Mouse (Mus musculus) neural tube, embryonic 15.5 days (tissue): Measurements from ENCODE around the gene Des. TPM values are rescaled to one million over a fixed set of nuclear protein-coding genes. Genes with fewer than 3 reads are reported as not detected.

Experiments used
- ATAC-seq: fragments of 200-750 bp; cut with Nextera tagmentation; 2 replicates; pipeline ENCODE4 v1.8.0; 2017; ENCODE audit warnings: mild to moderate bottlenecking, moderate TSS enrichment, moderate library complexity; ENCODE audit not compliant: low FRiP score
- H3K27ac ChIP-seq: fragments of 300-500 bp; sonication (generic); replicated peaks from 2 replicates; pipeline ENCODE4 v1.5.1; 2015; ENCODE audit warnings: mild to moderate bottlenecking, inconsistent platforms
- H3K27me3 ChIP-seq: fragments of 300-500 bp; sonication (generic); replicated peaks from 2 replicates; pipeline ENCODE4 v1.6.1; 2015; ENCODE audit warnings: inconsistent platforms
- H3K36me3 ChIP-seq: fragments of 300-500 bp; sonication (generic); 2 replicates; pipeline ENCODE4 v1.6.1; 2015; ENCODE audit warnings: inconsistent platforms
- H3K4me1 ChIP-seq: fragments of 300-500 bp; sonication (generic); 2 replicates; pipeline ENCODE4 v1.6.1; 2015; ENCODE audit warnings: inconsistent platforms
- H3K4me2 ChIP-seq: fragments of 300-500 bp; sonication (generic); 2 replicates; pipeline ENCODE4 v1.6.1; 2015; ENCODE audit warnings: inconsistent platforms, mild to moderate bottlenecking, moderate library complexity
- H3K4me3 ChIP-seq: fragments of 300-500 bp; sonication (generic); replicated peaks from 2 replicates; pipeline ENCODE4 v1.5.1; 2015; ENCODE audit warnings: mild to moderate bottlenecking, inconsistent platforms
- H3K9ac ChIP-seq: fragments of 300-500 bp; sonication (generic); replicated peaks from 2 replicates; pipeline ENCODE4 v1.6.1; 2015; ENCODE audit warnings: mild to moderate bottlenecking, inconsistent platforms
- H3K9me3 ChIP-seq: fragments of 300-500 bp; sonication (generic); replicated peaks from 2 replicates; pipeline ENCODE4 v1.6.1; 2016; ENCODE audit warnings: inconsistent platforms
- WGBS: fragments of 180-500 bp; shearing (Covaris S2); methylation state at CpG from one replicate; pipeline ENCODE4 v1.1.7; 2015; ENCODE audit warnings: mixed read lengths; 5-methylcytosine and 5-hydroxymethylcytosine counted together
- polyA plus RNA-seq: library from polyadenylated mRNA; unstranded; fragments of >200 nt; fragmentation: Nextera tagmentation; extraction: Ambion mirVana; gene quantifications from 2 replicates; pipeline ENCODE4 v1.2.1, GENCODE M21; 2015

Des gene
- polyA plus RNA-seq, 1 experiment from 2014 or later, result 10.9 TPM

- 92% methylated on average over 1 of the region's 1 CpGs for WGBS
- no peak for ATAC-seq
- no peaks in the 10 kb centered on the region for H3K27me3 ChIP-seq
Observed at GRCm38 (mm10) chr1:75331271-75331670, 28.9 kb upstream of the Des start.

GRCm38 (mm10) chr1:75336461-75336860 lies 23.7 kb upstream of the Des start:
- Histone ChIP-seq H3K9me3 (no peaks in the 10 kb centered on the region), H3K36me3 (no peaks in the 10 kb centered on the region), H3K27ac (no peak overlapping the region), H3K9ac (no peak overlapping the region), H3K27me3 (no peaks in the 10 kb centered on the region), H3K4me2 (no peak overlapping the region), H3K4me1 (peaks cover 25% of the 10 kb centered on the region), H3K4me3 (no peak overlapping the region)
- WGBS, result 65% methylated on average over 3 of the region's 3 CpGs
- no peak for ATAC-seq

More at GRCm38 (mm10) chr1:75331271-75331670, 28.9 kb upstream of the Des start:
- Histone ChIP-seq H3K4me3 (no peak overlapping the region), H3K4me1 (no peaks in the 10 kb centered on the region), H3K4me2 (no peak overlapping the region), H3K9ac (no peak overlapping the region), H3K27ac (no peak overlapping the region), H3K36me3 (no peaks in the 10 kb centered on the region), H3K9me3 (no peaks in the 10 kb centered on the region)

- H3K4me1 ChIP-seq, result peaks cover 25% of the 10 kb centered on the region
- H3K27ac ChIP-seq, result no peak overlapping the region
- H3K4me3 ChIP-seq, result no peak overlapping the region
- 55% methylated on average over 9 of the region's 9 CpGs for WGBS
- H3K9me3 ChIP-seq, result no peaks in the 10 kb centered on the region
- H3K4me2 ChIP-seq, result no peak overlapping the region
- H3K9ac ChIP-seq, result no peak overlapping the region
- H3K36me3 ChIP-seq, result no peaks in the 10 kb centered on the region
- H3K27me3 ChIP-seq, result no peaks in the 10 kb centered on the region
- no peak for ATAC-seq
Observed at GRCm38 (mm10) chr1:75337097-75337496, 23.0 kb upstream of the Des start.

GRCm38 (mm10) chr1:75338091-75338694 lies 21.9 kb upstream of the Des start:
- H3K4me2 ChIP-seq, result peak overlapping the region; percentile 25; the same call in 1 of the 2 replicates
- peaks cover 27% of the 10 kb centered on the region for H3K4me1 ChIP-seq
- ATAC-seq, result peak; percentile 25; the same call in 1 of the 2 replicates
- no peaks in the 10 kb centered on the region for H3K9me3 ChIP-seq
- no peak overlapping the region for H3K4me3 ChIP-seq
- H3K27ac ChIP-seq, result peak overlapping the region; percentile 58
- 8% methylated on average over 11 of the region's 11 CpGs for WGBS
- no peak overlapping the region for H3K9ac ChIP-seq
- no peaks in the 10 kb centered on the region for H3K36me3 ChIP-seq
- H3K27me3 ChIP-seq, result no peaks in the 10 kb centered on the region

GRCm38 (mm10) chr1:75339337-75339736 lies 20.8 kb upstream of the Des start:
- H3K27me3 ChIP-seq, result peaks cover 7% of the 10 kb centered on the region
- 0 out of 2 replicates have a peak overlapping the region, but pooled peaks have one; percentile 5 for H3K4me2 ChIP-seq
- no peak overlapping the region for H3K4me3 ChIP-seq
- H3K4me1 ChIP-seq, result peaks cover 28% of the 10 kb centered on the region
- no peaks in the 10 kb centered on the region for H3K9me3 ChIP-seq
- no peak overlapping the region for H3K9ac ChIP-seq
- ATAC-seq, result no peak
- peak overlapping the region; percentile 58 for H3K27ac ChIP-seq
- H3K36me3 ChIP-seq, result no peaks in the 10 kb centered on the region
- 19% methylated on average over 9 of the region's 9 CpGs for WGBS

GRCm38 (mm10) chr1:75340519-75340918 lies 19.6 kb upstream of the Des start:
- no peaks in the 10 kb centered on the region for H3K36me3 ChIP-seq
- no peak overlapping the region for H3K4me3 ChIP-seq
- 77% methylated on average over 2 of the region's 2 CpGs for WGBS
- no peak overlapping the region for H3K4me2 ChIP-seq
- no peak overlapping the region for H3K9ac ChIP-seq
- H3K4me1 ChIP-seq, result peaks cover 32% of the 10 kb centered on the region
- no peaks in the 10 kb centered on the region for H3K9me3 ChIP-seq
- ATAC-seq, result no peak
- no peak overlapping the region for H3K27ac ChIP-seq
- H3K27me3 ChIP-seq, result peaks cover 8% of the 10 kb centered on the region

GRCm38 (mm10) chr1:75342874-75343416 lies 17.2 kb upstream of the Des start:
- 1% methylated on average over 8 of the region's 8 CpGs for WGBS

GRCm38 (mm10) chr1:75344291-75345035 lies 15.7 kb upstream of the Des start:
- Histone ChIP-seq H3K9me3 (no peaks in the 10 kb centered on the region), H3K4me1 (peaks cover 16% of the 10 kb centered on the region), H3K4me3 (no peak overlapping the region), H3K4me2 (no peak overlapping the region), H3K27ac (no peak overlapping the region), H3K36me3 (no peaks in the 10 kb centered on the region), H3K27me3 (peaks cover 8% of the 10 kb centered on the region), H3K9ac (no peak overlapping the region)
- no peak for ATAC-seq
- WGBS, result 8% methylated on average over 15 of the region's 15 CpGs

More at GRCm38 (mm10) chr1:75342874-75343416, 17.2 kb upstream of the Des start:
- H3K4me1 ChIP-seq, result peaks cover 31% of the 10 kb centered on the region
- H3K9me3 ChIP-seq, result no peaks in the 10 kb centered on the region
- ATAC-seq, result peak; percentile 54; the same call in 1 of the 2 replicates
- H3K4me2 ChIP-seq, result 0 out of 2 replicates have a peak overlapping the region, but pooled peaks have one; percentile 9
- no peaks in the 10 kb centered on the region for H3K36me3 ChIP-seq
- no peak overlapping the region for H3K9ac ChIP-seq
- no peak overlapping the region for H3K4me3 ChIP-seq
- H3K27ac ChIP-seq, result no peak overlapping the region
- H3K27me3 ChIP-seq, result peaks cover 8% of the 10 kb centered on the region

- Histone ChIP-seq H3K27me3 (peaks cover 8% of the 10 kb centered on the region), H3K36me3 (no peaks in the 10 kb centered on the region), H3K27ac (no peak overlapping the region), H3K4me3 (no peak overlapping the region), H3K4me1 (peaks cover 11% of the 10 kb centered on the region), H3K4me2 (no peak overlapping the region), H3K9ac (no peak overlapping the region), H3K9me3 (no peaks in the 10 kb centered on the region)
- 32% methylated on average over 20 of the region's 20 CpGs for WGBS
- ATAC-seq, result no peak
Observed at GRCm38 (mm10) chr1:75345036-75345935, 14.8 kb upstream of the Des start.

- 85% methylated on average over 5 of the region's 5 CpGs for WGBS
- H3K4me2 ChIP-seq, result no peak overlapping the region
- no peaks in the 10 kb centered on the region for H3K9me3 ChIP-seq
- no peak overlapping the region for H3K4me3 ChIP-seq
- H3K36me3 ChIP-seq, result no peaks in the 10 kb centered on the region
- H3K27ac ChIP-seq, result no peak overlapping the region
- no peak for ATAC-seq
- H3K27me3 ChIP-seq, result peaks cover 8% of the 10 kb centered on the region
- H3K4me1 ChIP-seq, result peaks cover 11% of the 10 kb centered on the region
- H3K9ac ChIP-seq, result no peak overlapping the region
Observed at GRCm38 (mm10) chr1:75347279-75347678, 12.8 kb upstream of the Des start.

- no peak for ATAC-seq
- H3K36me3 ChIP-seq, result no peaks in the 10 kb centered on the region
Observed at GRCm38 (mm10) chr1:75349275-75349674, 10.9 kb upstream of the Des start.

More at GRCm38 (mm10) chr1:75349275-75349674, 10.9 kb upstream of the Des start:
- H3K27me3 ChIP-seq, result peaks cover 2% of the 10 kb centered on the region
- H3K4me1 ChIP-seq, result peaks cover 8% of the 10 kb centered on the region
- 46% methylated on average over 5 of the region's 5 CpGs for WGBS
- H3K4me2 ChIP-seq, result no peak overlapping the region
- H3K4me3 ChIP-seq, result no peak overlapping the region
- no peak overlapping the region for H3K9ac ChIP-seq
- no peaks in the 10 kb centered on the region for H3K9me3 ChIP-seq
- H3K27ac ChIP-seq, result no peak overlapping the region
